Mouse (Mus musculus) limb, embryonic 14.5 days (tissue): Measurements from ENCODE around the gene Nedd8. TPM values are rescaled to one million over a fixed set of nuclear protein-coding genes. Genes with fewer than 3 reads are reported as not detected.

Experiments
- ATAC-seq: fragments of 200-750 bp; cut with Nextera tagmentation; 2 replicates; pipeline ENCODE4 v1.8.0; 2017; ENCODE audit warnings: low read depth, moderate number of reproducible peaks, moderate TSS enrichment; ENCODE audit not compliant: low FRiP score
- DNase-seq: peaks from one replicate; pipeline ENCODE4 v3.0.0-alpha.2; 2015; ENCODE audit warnings: low spot score
- H3K27ac ChIP-seq: fragments of 300-500 bp; sonication (generic); replicated peaks from 2 replicates; pipeline ENCODE4 v1.5.1; 2014; ENCODE audit warnings: low read depth, mild to moderate bottlenecking, low read length, moderate library complexity, mixed read lengths
- H3K27me3 ChIP-seq: fragments of 300-500 bp; sonication (generic); 2 replicates; pipeline ENCODE4 v1.6.1; 2014; ENCODE audit warnings: low read length, mixed read lengths; ENCODE audit not compliant: control insufficient read depth, insufficient read depth
- H3K36me3 ChIP-seq: fragments of 300-500 bp; sonication (generic); 2 replicates; pipeline ENCODE4 v1.6.1; 2014; ENCODE audit warnings: mild to moderate bottlenecking, low read length, moderate library complexity, mixed read lengths; ENCODE audit not compliant: control insufficient read depth, insufficient read depth
- H3K4me1 ChIP-seq: fragments of 300-500 bp; sonication (generic); 2 replicates; pipeline ENCODE4 v1.6.1; 2014; ENCODE audit warnings: antibody characterized with exemption, low read length, mixed read lengths; ENCODE audit not compliant: control insufficient read depth, insufficient read depth
- H3K4me2 ChIP-seq: fragments of 300-500 bp; sonication (generic); replicated peaks from 2 replicates; pipeline ENCODE4 v1.6.1; 2014; ENCODE audit warnings: low read depth, mild to moderate bottlenecking, low read length, moderate library complexity; ENCODE audit not compliant: severe bottlenecking
- H3K4me3 ChIP-seq: fragments of 300-500 bp; sonication (generic); replicated peaks from 2 replicates; pipeline ENCODE4 v1.5.1; 2014; ENCODE audit warnings: low read length
- H3K9ac ChIP-seq: fragments of 300-500 bp; sonication (generic); 2 replicates; pipeline ENCODE4 v1.6.1; 2014; ENCODE audit warnings: mild to moderate bottlenecking, low read depth, low read length, moderate library complexity; ENCODE audit not compliant: severe bottlenecking
- H3K9me3 ChIP-seq: fragments of 300-500 bp; sonication (generic); 2 replicates; pipeline ENCODE4 v1.6.1; 2016; ENCODE audit warnings: low read length; ENCODE audit not compliant: control insufficient read depth
- POLR2A ChIP-seq: fragments of 200-500 bp; IDR thresholded peaks from 2 replicates; pipeline ENCODE4 v1.8.0; 2012; ENCODE audit warnings: inconsistent platforms, mild to moderate bottlenecking, moderate library complexity, borderline replicate concordance; ENCODE audit not compliant: insufficient read depth, insufficient read length; ENCODE audit errors: extremely low read depth
- WGBS: fragments of 180-500 bp; shearing (Covaris S2); extraction: QIAGEN DNeasy Blood & Tissue Kit; methylation state at CpG from one replicate; pipeline ENCODE4 v1.1.7; 2014; 5-methylcytosine and 5-hydroxymethylcytosine counted together
- polyA plus RNA-seq, 2 experiments: library from polyadenylated mRNA; depleted of rRNA in 1 of 2; stranded (reverse) in 1 of 2; unstranded in 1 of 2; fragments of >200 nt; fragmentation: Nextera tagmentation in 1 of 2; extraction: Ambion mirVana in 1 of 2; gene quantifications; 2 replicates each; pipeline versions ENCODE4 v1.2.1 to v1.2.3; 2012 to 2014

Gene Nedd8
- polyA plus RNA-seq, 2 experiments, result 416 to 583 TPM

DNA sequence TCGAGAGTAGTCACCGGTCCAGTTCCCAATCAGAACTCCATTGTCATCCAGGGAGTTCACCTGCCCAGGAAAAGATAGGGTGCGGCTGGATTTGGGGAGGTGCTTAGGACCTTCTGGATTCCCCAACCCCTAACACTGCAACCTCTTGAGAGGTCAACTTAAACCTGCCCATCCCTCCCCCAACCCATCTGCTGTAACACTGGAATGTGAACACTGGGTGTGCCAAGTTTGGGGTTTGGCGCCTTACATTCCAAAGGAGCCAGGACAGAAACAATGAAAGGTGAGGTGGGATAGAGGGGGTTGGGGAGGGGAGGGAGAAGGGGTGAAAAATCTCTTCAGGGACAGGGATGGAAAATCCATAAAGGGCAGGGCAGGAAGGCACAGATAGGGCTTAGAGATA lies 37.6 kb upstream of the Nedd8 start:
- Histone ChIP-seq H3K4me2 (no peak overlapping the region), H3K9me3 (no peaks in the 10 kb centered on the region), H3K4me1 (peaks cover 6% of the 10 kb centered on the region; the same call in 1 of the 2 replicates), H3K9ac (no peak overlapping the region), H3K27ac (no peak overlapping the region), H3K27me3 (peaks cover 6% of the 10 kb centered on the region), H3K36me3 (no peaks in the 10 kb centered on the region), H3K4me3 (no peak overlapping the region)
- no peak for TF ChIP-seq POLR2A
- ATAC-seq (no peak), DNase-seq (no peak)
- WGBS, result 76% methylated on average over 4 of the region's 4 CpGs

GRCm38 (mm10) chr14:55707397-55707796 lies 35.5 kb upstream of the Nedd8 start:
- WGBS, result 81% methylated on average over 5 of the region's 5 CpGs

DNA sequence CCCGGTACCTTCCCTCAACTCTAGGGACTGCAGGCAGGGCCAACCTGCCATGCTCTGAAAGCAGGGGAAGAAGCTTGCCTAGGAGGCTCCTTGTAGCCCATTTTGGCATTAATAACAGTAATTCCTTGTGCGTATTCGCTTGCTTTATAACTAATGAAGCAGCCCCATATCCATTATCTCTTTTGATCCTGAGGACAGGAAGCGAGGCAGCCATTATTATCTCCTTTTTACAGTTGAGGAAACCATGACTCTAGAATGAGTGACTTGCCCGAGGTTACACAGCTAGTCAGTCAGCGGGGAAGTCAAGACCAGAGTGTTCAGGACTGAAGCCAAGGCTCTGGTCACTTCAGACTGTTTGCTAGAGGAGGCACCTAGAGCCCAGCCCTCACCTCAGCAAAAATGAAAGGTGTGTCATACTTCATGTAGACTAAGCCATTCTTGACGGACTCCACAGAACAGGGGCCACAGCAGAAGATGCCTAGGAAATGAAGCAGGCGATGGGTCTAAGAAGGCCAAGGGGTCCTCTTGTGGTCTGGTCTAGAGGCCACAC lies 34.2 kb upstream of the Nedd8 start:
- Histone ChIP-seq H3K4me3 (no peak overlapping the region), H3K9ac (no peak overlapping the region), H3K4me1 (no peaks in the 10 kb centered on the region), H3K4me2 (no peak overlapping the region), H3K27ac (no peak overlapping the region), H3K36me3 (no peaks in the 10 kb centered on the region), H3K9me3 (no peaks in the 10 kb centered on the region), H3K27me3 (no peaks in the 10 kb centered on the region)
- no peak for TF ChIP-seq POLR2A
- no peak for DNase-seq
- ATAC-seq, result no peak
- 91% methylated on average over 8 of the region's 8 CpGs for WGBS

More at GRCm38 (mm10) chr14:55707397-55707796, 35.5 kb upstream of the Nedd8 start:
- Histone ChIP-seq H3K4me1 (no peaks in the 10 kb centered on the region), H3K27me3 (no peaks in the 10 kb centered on the region; the same call in 1 of the 2 replicates), H3K4me3 (no peak overlapping the region), H3K9me3 (no peaks in the 10 kb centered on the region), H3K36me3 (no peaks in the 10 kb centered on the region), H3K9ac (no peak overlapping the region), H3K4me2 (no peak overlapping the region), H3K27ac (no peak overlapping the region)
- TF ChIP-seq POLR2A, result no peak
- DNase-seq, result no peak
- ATAC-seq, result no peak

GRCm38 (mm10) chr14:55702761-55703160 lies 30.8 kb upstream of the Nedd8 start:
- no peaks in the 10 kb centered on the region for H3K4me1 ChIP-seq
- H3K4me3 ChIP-seq, result no peak overlapping the region
- H3K9ac ChIP-seq, result no peak overlapping the region
- no peak for ATAC-seq
- TF ChIP-seq POLR2A, result no peak
- no peak overlapping the region for H3K27ac ChIP-seq
- no peak for DNase-seq
- H3K27me3 ChIP-seq, result no peaks in the 10 kb centered on the region
- H3K36me3 ChIP-seq, result no peaks in the 10 kb centered on the region
- H3K4me2 ChIP-seq, result no peak overlapping the region
- 37% methylated on average over 6 of the region's 6 CpGs for whole genome bisulfite sequencing
- H3K9me3 ChIP-seq, result no peaks in the 10 kb centered on the region

DNA sequence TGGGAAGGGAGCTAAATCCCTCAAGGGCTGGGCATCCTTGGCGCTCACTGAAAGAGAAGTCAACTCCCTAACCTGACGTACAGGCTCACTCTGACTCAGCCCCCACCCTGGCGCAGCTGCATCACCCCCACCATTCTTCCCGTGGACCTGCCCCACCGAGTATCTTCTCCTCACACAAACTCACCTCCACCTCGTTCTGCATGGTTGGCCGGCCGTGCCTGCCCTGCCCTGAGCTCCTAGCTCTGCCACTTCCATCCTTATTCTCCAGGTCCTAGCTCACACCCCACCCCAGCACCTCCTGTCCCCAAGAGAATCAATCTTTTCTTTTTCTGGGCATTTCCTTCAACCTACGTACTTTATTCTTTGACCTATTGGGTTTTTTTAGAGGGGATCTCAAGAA lies 29.2 kb upstream of the Nedd8 start:
- no peaks in the 10 kb centered on the region for H3K4me1 ChIP-seq
- ATAC-seq (no peak), DNase-seq (no peak)
- TF ChIP-seq POLR2A, result no peak
- WGBS, result 67% methylated on average over 9 of the region's 9 CpGs
- H3K4me2 ChIP-seq, result no peak overlapping the region
- H3K36me3 ChIP-seq, result no peaks in the 10 kb centered on the region
- H3K9ac ChIP-seq, result no peak overlapping the region
- no peaks in the 10 kb centered on the region for H3K9me3 ChIP-seq
- no peaks in the 10 kb centered on the region for H3K27me3 ChIP-seq
- H3K27ac ChIP-seq, result no peak overlapping the region
- no peak overlapping the region for H3K4me3 ChIP-seq

DNA sequence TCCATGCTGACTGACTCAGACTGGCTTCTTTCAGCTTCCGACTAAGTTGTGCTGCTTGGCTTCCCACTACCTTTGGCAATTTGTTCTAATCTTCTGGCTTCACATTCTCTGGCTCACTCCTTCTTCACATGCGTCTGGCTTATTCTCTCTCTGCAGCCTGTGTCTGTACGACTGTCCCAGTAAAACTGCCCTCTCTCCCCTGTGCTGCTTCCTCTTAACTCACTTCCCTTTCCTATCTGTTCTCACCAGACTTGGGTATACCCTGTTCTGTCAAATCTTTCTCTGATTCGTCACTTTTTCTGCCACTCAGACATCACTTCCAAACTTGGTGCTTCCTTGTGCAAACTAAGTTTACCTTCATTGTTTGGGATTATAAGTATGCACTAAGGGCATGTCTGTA lies 25.3 kb upstream of the Nedd8 start:
- Histone ChIP-seq H3K4me2 (no peak overlapping the region), H3K36me3 (no peaks in the 10 kb centered on the region), H3K4me3 (no peak overlapping the region), H3K9ac (no peak overlapping the region), H3K4me1 (no peaks in the 10 kb centered on the region), H3K27ac (no peak overlapping the region), H3K9me3 (no peaks in the 10 kb centered on the region), H3K27me3 (no peaks in the 10 kb centered on the region)
- no peak for TF ChIP-seq POLR2A
- ATAC-seq (no peak), DNase-seq (no peak)
- 85% methylated on average over 4 of the region's 4 CpGs for WGBS
